Mouse (Mus musculus): Measurements from ENCODE around the gene Hivep3.

DNA sequence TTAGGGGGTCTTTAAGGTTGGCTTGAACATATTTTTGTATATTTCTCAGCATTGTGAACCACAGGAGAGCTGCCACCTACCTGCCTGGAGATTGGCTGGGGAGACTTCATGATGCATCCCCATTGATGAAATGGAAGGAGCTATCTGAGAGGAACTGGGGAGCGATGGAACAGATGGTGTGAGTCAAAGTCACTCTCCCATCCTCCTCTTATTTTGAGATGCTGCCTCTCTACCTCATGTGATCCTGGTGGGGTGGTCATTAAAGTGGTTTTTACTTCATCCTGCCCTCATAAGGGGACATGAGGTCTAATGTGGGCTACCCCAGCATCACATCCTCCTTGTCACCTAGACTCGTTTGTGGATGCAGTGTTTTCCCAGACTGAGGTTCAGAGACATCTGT lies 28.6 kb downstream of the Hivep3 start:
- no peak for TF ChIP-seq POLR2A (IDR thresholded peaks at IDR 0.05; ENCODE audit: extremely low read depth, insufficient read depth, low read length)
- TF ChIP-seq CTCF (IDR thresholded peaks at IDR 0.05; ENCODE audit: low read depth, low read length), result no peak
